Mouse (Mus musculus) kidney, embryonic 14.5 days (tissue): ENCODE data around the gene Nfic. TPM values are rescaled to one million over a fixed set of nuclear protein-coding genes. Genes with fewer than 3 reads are reported as not detected.
A peak's percentile ranks its signal among the peaks of the same experiment; 100 is the strongest.

Experiments used
- ATAC-seq: fragments of 200-750 bp; cut with Nextera tagmentation; 2 replicates; pipeline ENCODE4 v1.8.0; 2017; ENCODE audit warnings: moderate number of reproducible peaks, mild to moderate bottlenecking, moderate TSS enrichment, moderate library complexity; ENCODE audit not compliant: low FRiP score, low TSS enrichment
- H3K27ac ChIP-seq: fragments of 300-500 bp; sonication (generic); 2 replicates; pipeline ENCODE4 v1.5.1; 2014; ENCODE audit warnings: low read depth, mild to moderate bottlenecking, low read length, moderate library complexity, mixed read lengths
- H3K27me3 ChIP-seq: fragments of 300-500 bp; sonication (generic); 2 replicates; pipeline ENCODE4 v1.6.1; 2014; ENCODE audit warnings: mild to moderate bottlenecking, low read length; ENCODE audit not compliant: control insufficient read depth, insufficient read depth
- H3K36me3 ChIP-seq: fragments of 300-500 bp; sonication (generic); 2 replicates; pipeline ENCODE4 v1.6.1; 2014; ENCODE audit warnings: low read length, mixed read lengths; ENCODE audit not compliant: control insufficient read depth, insufficient read depth
- H3K4me1 ChIP-seq: fragments of 300-500 bp; sonication (generic); 2 replicates; pipeline ENCODE4 v1.6.1; 2014; ENCODE audit warnings: low read length, mixed read lengths; ENCODE audit not compliant: control insufficient read depth, insufficient read depth
- H3K4me2 ChIP-seq: fragments of 300-500 bp; sonication (generic); replicated peaks from 2 replicates; pipeline ENCODE4 v1.6.1; 2014; ENCODE audit warnings: low read depth, mild to moderate bottlenecking, low read length
- H3K4me3 ChIP-seq: fragments of 300-500 bp; sonication (generic); 2 replicates; pipeline ENCODE4 v1.5.1; 2014; ENCODE audit warnings: mild to moderate bottlenecking, low read length
- H3K9ac ChIP-seq: fragments of 300-500 bp; sonication (generic); 2 replicates; pipeline ENCODE4 v1.6.1; 2014; ENCODE audit warnings: low read depth, mild to moderate bottlenecking, low read length, moderate library complexity
- H3K9me3 ChIP-seq: fragments of 300-500 bp; sonication (generic); 2 replicates; pipeline ENCODE4 v1.6.1; 2016; ENCODE audit warnings: low read length; ENCODE audit not compliant: control insufficient read depth
- WGBS: fragments of 180-500 bp; shearing (Covaris S2); extraction: QIAGEN DNeasy Blood & Tissue Kit; methylation state at CpG from one replicate; pipeline ENCODE4 v1.1.7; 2014; 5-methylcytosine and 5-hydroxymethylcytosine counted together
- polyA plus RNA-seq: library from polyadenylated mRNA; unstranded; fragments of >200 nt; fragmentation: Nextera tagmentation; extraction: Ambion mirVana; gene quantifications from 2 replicates; pipeline ENCODE4 v1.2.1, GENCODE M21; 2014

Gene Nfic
- polyA plus RNA-seq, 1 experiment from 2014 or later = 59.0 TPM

DNA sequence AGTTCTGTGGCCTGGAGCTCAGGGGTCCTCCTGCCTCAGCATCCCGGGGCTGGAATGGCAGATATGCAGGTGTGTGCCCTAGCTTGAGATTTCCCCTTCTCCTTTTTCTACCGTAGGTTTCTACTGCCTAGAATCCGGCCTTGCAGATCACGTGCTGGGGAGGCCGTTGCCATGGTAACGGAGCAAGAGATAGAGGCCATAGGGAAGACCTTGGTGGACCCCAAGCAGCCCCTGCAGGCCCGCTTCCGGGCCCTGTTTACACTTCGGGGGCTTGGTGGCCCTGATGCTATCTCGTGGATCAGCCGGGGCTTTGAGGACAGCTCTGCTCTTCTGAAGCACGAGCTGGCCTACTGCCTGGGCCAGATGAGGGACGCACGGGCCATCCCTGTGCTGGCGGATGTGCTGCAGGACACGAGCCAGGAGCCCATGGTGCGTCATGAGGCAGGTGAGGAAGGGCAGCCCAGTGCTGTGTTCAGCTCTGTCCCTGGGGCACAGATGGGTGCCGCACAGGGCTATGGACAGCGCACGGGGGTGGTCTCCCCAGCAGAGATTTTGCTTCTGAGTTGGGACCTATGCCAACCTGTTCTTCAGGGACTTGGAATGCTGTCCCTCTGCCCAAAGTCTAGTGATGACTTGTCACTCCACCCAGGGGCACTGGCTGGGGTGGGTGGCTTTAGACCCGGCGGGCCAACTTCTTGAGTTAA, 69.7 kb downstream of the Nfic start:
- no peak overlapping the region for H3K9ac ChIP-seq
- no peak overlapping the region for H3K27ac ChIP-seq
- ATAC-seq = no peak
- no peaks in the 10 kb centered on the region for H3K9me3 ChIP-seq
- peak overlapping the region; percentile 69 for H3K4me2 ChIP-seq
- 83% methylated on average over 22 of the region's 22 CpGs for whole genome bisulfite sequencing
- no peaks in the 10 kb centered on the region for H3K27me3 ChIP-seq
- peaks cover 14% of the 10 kb centered on the region for H3K4me1 ChIP-seq
- H3K4me3 ChIP-seq = peak overlapping the region; percentile 98; the same call in 1 of the 2 replicates
- H3K36me3 ChIP-seq = peaks cover 30% of the 10 kb centered on the region

DNA sequence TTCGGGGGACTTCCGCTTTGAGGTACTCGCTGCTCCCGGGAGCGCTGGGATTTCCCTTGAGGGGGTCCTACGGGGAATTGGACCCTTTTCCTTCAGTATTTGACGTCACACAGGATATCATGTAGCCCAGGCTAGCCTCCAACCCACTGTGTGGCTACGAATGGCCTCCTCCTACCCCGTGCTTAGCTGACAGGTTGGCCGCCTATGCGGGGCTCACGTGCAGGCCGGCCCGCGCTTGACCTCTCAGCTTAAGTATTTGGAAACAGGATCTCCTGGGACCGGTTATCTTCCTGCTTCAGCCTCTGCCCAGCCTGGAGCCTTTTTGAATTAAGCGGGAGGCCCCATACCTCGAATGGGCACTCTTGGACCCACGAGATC, 70.8 kb downstream of the Nfic start:
- Histone ChIP-seq H3K9ac (peak overlapping the region; percentile 83), H3K27me3 (no peaks in the 10 kb centered on the region), H3K4me3 (peak overlapping the region; percentile 98), H3K27ac (peak overlapping the region; percentile 82), H3K9me3 (no peaks in the 10 kb centered on the region), H3K4me1 (peaks cover 13% of the 10 kb centered on the region), H3K36me3 (peaks cover 30% of the 10 kb centered on the region), H3K4me2 (peak overlapping the region; percentile 69)
- under 1% methylated on average over 19 of the region's 19 CpGs for WGBS
- ATAC-seq = peak; percentile 13; the same call in 1 of the 2 replicates

DNA sequence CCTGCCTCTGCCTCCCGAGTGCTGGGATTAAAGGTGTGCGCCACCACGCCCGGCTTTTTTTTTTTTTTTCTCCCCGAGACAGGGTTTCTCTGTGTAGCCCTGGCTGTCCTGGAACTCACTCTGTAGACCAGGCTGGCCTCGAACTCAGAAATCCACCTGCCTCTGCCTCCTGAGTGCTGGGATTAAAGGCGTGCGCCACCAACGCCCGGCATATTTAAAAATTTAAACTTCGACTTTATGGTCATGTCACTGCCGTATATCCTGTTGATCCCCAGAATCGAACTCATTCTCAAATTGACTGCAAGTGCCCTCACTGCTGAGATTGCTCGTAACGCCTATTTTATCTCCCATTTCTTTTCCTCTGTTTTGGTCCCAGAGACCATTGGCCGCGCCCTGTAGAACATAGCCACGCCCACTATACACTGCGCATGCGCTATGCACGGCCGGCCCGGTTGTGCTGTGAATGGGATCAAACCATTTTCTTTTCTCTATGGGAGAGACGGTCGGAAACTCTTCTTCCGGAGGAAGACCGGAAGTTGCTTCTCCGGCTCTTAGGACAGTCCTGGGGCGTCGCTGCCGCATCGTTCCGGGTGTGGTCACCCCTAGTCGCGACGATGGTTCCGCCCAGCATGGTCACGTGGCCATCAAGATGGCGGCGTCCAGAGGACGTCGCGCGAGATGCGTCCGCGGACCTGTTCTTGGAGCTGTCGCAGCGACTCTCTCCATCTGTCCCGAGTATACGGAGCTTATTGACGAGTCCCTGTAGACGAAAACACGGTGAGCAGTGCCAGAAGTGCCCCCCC, 71.4 kb downstream of the Nfic start, which contains the start of the genes Dohh and Gm48551:
Gene Dohh, plus strand, starts transcription at position 627 of the 803 bp plus-strand sequence.
Gene Gm48551, plus strand, starts transcription at position 665 of the 803 bp plus-strand sequence.
- ATAC-seq = peak; percentile 93

DNA sequence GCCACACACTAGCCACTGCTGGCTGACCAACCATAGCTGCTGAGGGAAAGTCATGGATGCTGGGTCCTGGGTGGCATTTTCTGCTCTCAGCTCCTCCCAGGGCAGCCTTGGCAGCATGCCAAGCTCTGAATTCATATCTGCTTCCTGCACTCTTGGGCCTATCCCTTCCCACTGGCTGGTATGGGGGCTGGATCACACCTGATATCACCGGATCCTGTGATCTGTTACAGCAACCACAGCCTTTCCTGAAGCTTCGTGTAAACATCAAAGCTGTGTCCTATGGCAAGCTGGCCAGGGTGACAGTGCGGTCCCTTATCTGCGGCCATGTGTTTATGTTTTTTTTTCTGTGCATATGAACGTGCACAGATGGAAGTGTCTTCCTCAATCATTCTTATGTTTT, 73.4 kb downstream of the Nfic start:
- H3K27ac ChIP-seq = 0 out of 2 replicates have a peak overlapping the region, but pooled peaks have one; percentile 9
- H3K4me1 ChIP-seq = peaks cover 13% of the 10 kb centered on the region
- H3K9ac ChIP-seq = no peak overlapping the region
- H3K36me3 ChIP-seq = peaks cover 13% of the 10 kb centered on the region
- WGBS = 80% methylated on average over 5 of the region's 5 CpGs
- no peak overlapping the region for H3K4me2 ChIP-seq
- no peaks in the 10 kb centered on the region for H3K9me3 ChIP-seq
- H3K27me3 ChIP-seq = no peaks in the 10 kb centered on the region
- no peak overlapping the region for H3K4me3 ChIP-seq
- ATAC-seq = no peak

More for the DNA sequence above, 71.4 kb downstream of the Nfic start, which contains the start of the genes Dohh and Gm48551:
- WGBS = 4% methylated on average over 52 of the region's 54 CpGs
- Histone ChIP-seq H3K4me3 (peak within 1 kb of the TSS; percentile 98), H3K4me1 (peaks cover 9% of the 10 kb centered on the region), H3K9ac (peak within 1 kb of the TSS; percentile 83), H3K9me3 (no peaks in the 10 kb centered on the region), H3K4me2 (peak within 1 kb of the TSS; percentile 69), H3K27ac (peak within 1 kb of the TSS; percentile 82), H3K27me3 (no peaks in the 10 kb centered on the region), H3K36me3 (peaks cover 30% of the 10 kb centered on the region)

DNA sequence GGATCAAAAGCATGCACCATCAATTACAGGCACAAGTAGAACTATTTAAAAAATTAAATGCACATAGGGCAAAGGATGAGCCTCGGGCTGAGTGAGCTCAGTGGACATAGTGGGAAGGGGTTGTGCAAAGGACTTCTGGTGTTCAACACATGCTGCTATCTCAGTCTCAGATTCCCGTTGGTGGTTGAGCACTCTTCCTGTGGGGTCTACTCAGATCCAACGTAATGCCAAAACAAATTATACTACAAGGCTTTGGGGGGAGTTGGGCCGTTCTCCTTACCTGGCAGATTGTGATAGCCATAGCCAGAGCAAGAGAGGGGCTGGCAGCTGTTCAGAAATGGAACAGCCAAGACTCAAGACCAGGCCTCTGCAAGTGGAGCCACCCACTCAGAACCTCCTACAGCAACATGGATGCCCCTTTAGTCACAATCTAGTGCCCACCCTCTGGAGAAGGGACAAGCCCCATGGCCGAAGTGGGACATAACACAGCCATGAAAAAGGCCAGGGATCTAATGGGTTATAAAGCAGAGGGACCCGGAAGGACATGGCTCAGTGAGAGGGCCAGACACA, 75.5 kb downstream of the Nfic start:
- Histone ChIP-seq H3K4me3 (no peak overlapping the region), H3K4me1 (peaks cover 12% of the 10 kb centered on the region), H3K27ac (no peak overlapping the region), H3K27me3 (no peaks in the 10 kb centered on the region), H3K9ac (no peak overlapping the region), H3K9me3 (no peaks in the 10 kb centered on the region), H3K36me3 (peaks cover 8% of the 10 kb centered on the region; the same call in 1 of the 2 replicates), H3K4me2 (no peak overlapping the region)
- no peak for ATAC-seq
- 94% methylated on average over 6 of the region's 6 CpGs for WGBS

DNA sequence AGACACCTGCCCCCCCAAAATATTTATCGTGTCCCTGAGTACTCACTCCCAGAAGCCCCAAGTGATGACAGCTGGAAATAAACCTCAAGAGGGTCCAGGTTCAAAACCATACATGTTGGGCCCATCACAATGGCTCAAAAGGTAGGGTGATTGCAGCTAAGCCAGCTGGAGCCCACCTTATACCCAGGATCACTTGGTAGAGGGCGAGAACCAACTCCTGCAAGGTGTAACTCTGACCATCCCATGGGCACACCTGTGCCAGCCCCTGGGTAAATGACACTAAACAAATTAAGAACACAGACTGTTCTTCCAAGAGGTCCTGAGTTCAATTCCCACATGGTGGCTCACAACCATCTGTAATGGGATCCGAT, 76.3 kb downstream of the Nfic start:
- Histone ChIP-seq H3K9ac (peak overlapping the region; percentile 68), H3K4me1 (peaks cover 12% of the 10 kb centered on the region), H3K4me2 (peak overlapping the region; percentile 52), H3K27ac (peak overlapping the region; percentile 71), H3K9me3 (no peaks in the 10 kb centered on the region), H3K4me3 (peak overlapping the region; percentile 49), H3K27me3 (no peaks in the 10 kb centered on the region), H3K36me3 (peaks cover 14% of the 10 kb centered on the region)
- 58% methylated on average over 3 of the region's 3 CpGs for WGBS
- no peak for ATAC-seq

DNA sequence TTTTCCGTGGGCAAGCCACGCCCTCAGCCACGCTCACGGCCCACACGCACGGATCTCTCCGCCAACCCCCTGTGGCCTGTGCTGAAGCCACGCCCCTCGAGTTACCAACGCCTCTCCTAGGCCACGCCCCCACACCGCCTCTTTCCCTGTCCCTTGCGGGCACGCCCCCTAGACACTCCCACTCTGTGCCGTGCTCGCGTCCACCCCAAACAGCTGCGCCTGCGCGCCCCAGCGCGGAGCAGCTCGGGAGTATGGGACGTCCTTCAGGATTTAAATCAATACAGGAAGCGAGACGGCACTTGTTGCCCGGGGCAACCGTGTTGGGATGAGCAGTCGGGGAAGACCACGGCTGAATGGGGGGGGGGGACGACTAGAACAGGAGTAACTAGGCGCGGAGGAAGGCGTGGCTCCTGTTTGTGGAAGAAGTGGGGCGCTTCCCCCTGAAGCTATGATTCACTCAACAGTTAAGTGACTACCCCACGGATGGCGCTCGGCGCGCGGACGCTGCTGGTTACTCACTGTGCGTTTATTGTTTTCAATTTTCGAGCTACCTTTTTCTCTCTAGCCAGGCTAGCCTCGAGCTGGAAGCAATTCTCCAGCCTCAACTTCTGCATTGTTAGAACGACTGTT, 76.8 kb downstream of the Nfic start:
- peaks cover 19% of the 10 kb centered on the region for H3K36me3 ChIP-seq
- H3K4me2 ChIP-seq = peak overlapping the region; percentile 52
- H3K9me3 ChIP-seq = no peaks in the 10 kb centered on the region
- H3K4me3 ChIP-seq = peak overlapping the region; percentile 82
- H3K9ac ChIP-seq = peak overlapping the region; percentile 90
- WGBS = under 1% methylated on average over 46 of the region's 46 CpGs
- peak overlapping the region; percentile 71 for H3K27ac ChIP-seq
- peaks cover 12% of the 10 kb centered on the region for H3K4me1 ChIP-seq
- H3K27me3 ChIP-seq = no peaks in the 10 kb centered on the region
- peak; percentile 96 for ATAC-seq

DNA sequence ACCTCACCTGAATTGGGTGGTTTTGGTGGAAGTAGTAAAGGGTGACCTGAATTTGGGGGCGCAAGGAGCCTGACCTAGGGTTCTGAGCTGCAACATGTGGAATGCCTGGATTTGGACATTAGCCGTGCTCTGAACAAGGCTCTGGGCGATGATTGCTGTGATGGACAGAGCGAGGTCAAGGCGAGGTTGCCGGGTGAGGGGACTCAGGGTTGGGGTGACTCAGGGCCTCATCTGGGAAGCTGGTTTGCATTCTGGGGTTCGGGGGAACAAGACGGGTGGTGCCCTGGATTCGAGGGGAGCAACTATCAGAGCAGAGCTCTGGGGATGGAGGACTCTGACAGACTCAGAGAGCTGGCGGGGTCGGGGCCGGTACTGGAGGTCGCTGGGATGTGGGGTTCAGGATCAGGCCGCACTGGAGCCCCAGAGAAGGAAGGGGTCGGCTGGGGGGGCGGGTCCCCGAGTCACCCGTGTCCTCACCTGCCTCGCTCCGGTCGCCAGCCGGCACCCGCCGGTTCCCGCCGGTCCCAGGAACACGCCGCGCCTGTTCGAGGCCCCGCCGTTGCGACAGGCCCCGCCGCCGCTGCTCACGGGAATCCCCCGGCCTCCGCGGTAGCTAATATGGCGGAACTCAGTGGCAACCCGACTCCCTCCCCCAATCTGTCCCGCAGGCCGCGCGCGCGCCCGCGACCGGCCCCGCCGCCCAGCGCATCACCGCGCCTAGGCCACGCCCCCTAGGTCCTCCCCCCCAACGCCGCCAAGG, 77.5 kb downstream of the Nfic start, which contains the start of gene Fzr1:
Gene Fzr1, minus strand, starts transcription at position 724 of the 760 bp plus-strand sequence.
- WGBS = under 1% methylated on average over 55 of the region's 59 CpGs
- peaks cover 26% of the 10 kb centered on the region for H3K36me3 ChIP-seq
- peak; percentile 73 for ATAC-seq

More for the DNA sequence above, 77.5 kb downstream of the Nfic start, which contains the start of gene Fzr1:
- Histone ChIP-seq H3K4me3 (peak within 1 kb of the TSS; percentile 82), H3K4me1 (peaks cover 12% of the 10 kb centered on the region), H3K27me3 (no peaks in the 10 kb centered on the region), H3K4me2 (peak within 1 kb of the TSS; percentile 76), H3K9me3 (no peaks in the 10 kb centered on the region), H3K27ac (peak within 1 kb of the TSS; percentile 72), H3K9ac (peak within 1 kb of the TSS; percentile 90)
